Mouse (Mus musculus): ENCODE measurements around the gene Nkx2-3. TPM values are rescaled to one million over a fixed set of nuclear protein-coding genes. Genes with fewer than 3 reads are reported as not detected.

The Nkx2-3 gene
- polyA plus RNA-seq, 1 experiment from 2014 or later: 2.4 TPM

- Histone ChIP-seq H3K4me3 (no peak overlapping the region), H3K9me3 (no peaks in the 10 kb centered on the region), H3K4me1 (peaks cover 25% of the 10 kb centered on the region), H3K27me3 (ENCODE audit: poor library complexity, severe bottlenecking) (peaks cover 100% of the 10 kb centered on the region), H3K27ac (no peak overlapping the region), H3K36me3 (replicated peaks) (no peaks in the 10 kb centered on the region)
- no peak for DNase-seq (ENCODE audit: extremely low spot score, low spot score)
- 2% methylated on average over 25 of the region's 25 CpGs for WGBS
Measured at GRCm38 (mm10) chr19:43598741-43599660, 13.1 kb upstream of the Nkx2-3 start.

GRCm38 (mm10) chr19:43599776-43600544 is 12.2 kb upstream of the Nkx2-3 start:
- WGBS: under 1% methylated on average over 27 of the region's 27 CpGs
- H3K27ac ChIP-seq: no peak overlapping the region
- no peaks in the 10 kb centered on the region for H3K36me3 ChIP-seq (replicated peaks)
- H3K27me3 ChIP-seq (ENCODE audit: poor library complexity, severe bottlenecking): peaks cover 100% of the 10 kb centered on the region
- H3K4me3 ChIP-seq: peak overlapping the region; percentile 10; the same call in 1 of the 2 replicates
- no peaks in the 10 kb centered on the region for H3K9me3 ChIP-seq
- peaks cover 25% of the 10 kb centered on the region for H3K4me1 ChIP-seq
- peak; percentile 47 for DNase-seq (ENCODE audit: extremely low spot score, low spot score)

- no peak overlapping the region for H3K27ac ChIP-seq
- H3K27me3 ChIP-seq (ENCODE audit: poor library complexity, severe bottlenecking): peaks cover 100% of the 10 kb centered on the region
- H3K4me1 ChIP-seq: peaks cover 26% of the 10 kb centered on the region
- H3K9me3 ChIP-seq: no peaks in the 10 kb centered on the region
- H3K36me3 ChIP-seq (replicated peaks): no peaks in the 10 kb centered on the region
- no peak overlapping the region for H3K4me3 ChIP-seq
- DNase-seq (ENCODE audit: extremely low spot score, low spot score): peak; percentile 48
- WGBS: under 1% methylated on average over 33 of the region's 33 CpGs
Measured at GRCm38 (mm10) chr19:43600545-43601331, 11.4 kb upstream of the Nkx2-3 start.

DNA sequence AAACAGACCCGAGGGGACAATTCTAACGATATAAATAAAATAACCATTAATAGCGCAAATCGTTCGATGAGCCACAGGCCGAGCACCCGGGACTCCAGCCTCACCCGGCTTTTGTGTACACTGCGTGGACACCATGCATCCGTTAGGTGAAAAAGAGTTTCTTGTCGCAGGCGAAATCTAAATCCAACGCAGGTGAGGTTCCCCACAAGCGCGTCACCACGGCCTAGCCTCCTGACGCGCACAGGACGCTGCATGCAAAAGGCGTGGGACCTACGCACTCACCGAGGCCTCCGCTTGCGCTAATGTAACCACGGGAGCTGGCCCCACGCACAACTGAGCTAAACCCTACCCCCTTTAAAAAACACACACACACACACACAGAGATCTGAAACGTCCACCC is 10.7 kb upstream of the Nkx2-3 start:
- no peak overlapping the region for H3K4me3 ChIP-seq
- DNase-seq (ENCODE audit: extremely low spot score, low spot score): no peak
- no peak overlapping the region for H3K27ac ChIP-seq
- no peaks in the 10 kb centered on the region for H3K9me3 ChIP-seq
- H3K4me1 ChIP-seq: peaks cover 33% of the 10 kb centered on the region
- WGBS: under 1% methylated on average over 27 of the region's 27 CpGs
- no peaks in the 10 kb centered on the region for H3K36me3 ChIP-seq (replicated peaks)
- peaks cover 100% of the 10 kb centered on the region for H3K27me3 ChIP-seq (ENCODE audit: poor library complexity, severe bottlenecking)

DNA sequence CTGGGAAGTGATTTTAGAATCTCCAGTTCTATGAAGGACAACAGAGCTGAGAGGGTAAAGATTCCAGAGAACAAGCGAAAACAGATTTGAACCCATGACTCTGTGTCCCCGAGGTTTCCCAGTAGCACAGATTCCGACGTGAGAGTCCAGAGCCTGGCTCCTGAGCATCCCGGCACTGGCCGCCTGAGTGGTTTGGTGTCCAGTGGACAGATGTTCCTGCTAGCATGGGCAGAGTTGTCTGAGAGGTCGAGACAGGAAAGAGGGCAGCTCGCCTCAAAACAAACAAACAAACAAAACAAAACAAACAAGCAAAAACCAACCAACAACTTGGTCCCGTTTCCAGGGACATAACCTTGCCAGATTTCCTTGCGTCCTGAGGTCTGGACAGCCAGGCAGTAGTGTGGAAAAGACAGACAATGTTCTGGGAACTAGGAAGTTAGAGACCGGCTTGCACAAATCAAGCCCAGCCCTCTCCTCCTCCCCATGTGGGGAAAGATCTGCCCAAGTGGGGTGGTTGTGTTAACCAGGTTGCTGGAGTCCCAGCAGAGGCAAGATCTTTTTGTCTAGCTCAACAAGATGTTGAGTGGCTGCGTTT is 10.0 kb upstream of the Nkx2-3 start:
- no peak for DNase-seq (ENCODE audit: extremely low spot score, low spot score)
- H3K27ac ChIP-seq: no peak overlapping the region

GRCm38 (mm10) chr19:43603521-43603920 is 8.6 kb upstream of the Nkx2-3 start:
- no peak for DNase-seq (ENCODE audit: extremely low spot score, low spot score)
- Histone ChIP-seq H3K4me1 (peaks cover 41% of the 10 kb centered on the region), H3K4me3 (no peak overlapping the region), H3K27ac (no peak overlapping the region), H3K9me3 (no peaks in the 10 kb centered on the region), H3K36me3 (replicated peaks) (no peaks in the 10 kb centered on the region), H3K27me3 (ENCODE audit: poor library complexity, severe bottlenecking) (peaks cover 100% of the 10 kb centered on the region)
- 3% methylated on average over 5 of the region's 5 CpGs for WGBS

More for the DNA sequence above, 10.0 kb upstream of the Nkx2-3 start:
- H3K36me3 ChIP-seq (replicated peaks): no peaks in the 10 kb centered on the region
- peaks cover 39% of the 10 kb centered on the region for H3K4me1 ChIP-seq
- H3K4me3 ChIP-seq: no peak overlapping the region
- H3K27me3 ChIP-seq (ENCODE audit: poor library complexity, severe bottlenecking): peaks cover 100% of the 10 kb centered on the region
- no peaks in the 10 kb centered on the region for H3K9me3 ChIP-seq
- 1% methylated on average over 12 of the region's 12 CpGs for WGBS

GRCm38 (mm10) chr19:43604492-43605120 is 7.5 kb upstream of the Nkx2-3 start:
- no peak for DNase-seq (ENCODE audit: extremely low spot score, low spot score)
- no peaks in the 10 kb centered on the region for H3K9me3 ChIP-seq
- peaks cover 34% of the 10 kb centered on the region for H3K4me1 ChIP-seq
- 7% methylated on average over 7 of the region's 7 CpGs for WGBS
- H3K27me3 ChIP-seq (ENCODE audit: poor library complexity, severe bottlenecking): peaks cover 100% of the 10 kb centered on the region
- H3K4me3 ChIP-seq: no peak overlapping the region
- H3K27ac ChIP-seq: no peak overlapping the region
- H3K36me3 ChIP-seq (replicated peaks): no peaks in the 10 kb centered on the region

GRCm38 (mm10) chr19:43605666-43606551 is 6.2 kb upstream of the Nkx2-3 start:
- DNase-seq (ENCODE audit: extremely low spot score, low spot score): peak; percentile 33
- WGBS: under 1% methylated on average over 17 of the region's 17 CpGs
- H3K27me3 ChIP-seq (ENCODE audit: poor library complexity, severe bottlenecking): peaks cover 100% of the 10 kb centered on the region
- peaks cover 36% of the 10 kb centered on the region for H3K4me1 ChIP-seq
- H3K9me3 ChIP-seq: no peaks in the 10 kb centered on the region
- no peaks in the 10 kb centered on the region for H3K36me3 ChIP-seq (replicated peaks)
- no peak overlapping the region for H3K27ac ChIP-seq
- H3K4me3 ChIP-seq: no peak overlapping the region

GRCm38 (mm10) chr19:43606552-43607530 is 5.3 kb upstream of the Nkx2-3 start:
- no peaks in the 10 kb centered on the region for H3K36me3 ChIP-seq (replicated peaks)
- DNase-seq (ENCODE audit: extremely low spot score, low spot score): peak; percentile 51
- 1% methylated on average over 40 of the region's 40 CpGs for WGBS
- H3K27me3 ChIP-seq (ENCODE audit: poor library complexity, severe bottlenecking): peaks cover 100% of the 10 kb centered on the region
- H3K4me3 ChIP-seq: 0 out of 2 replicates have a peak overlapping the region, but pooled peaks have one; percentile 1
- no peak overlapping the region for H3K27ac ChIP-seq
- peaks cover 39% of the 10 kb centered on the region for H3K4me1 ChIP-seq
- H3K9me3 ChIP-seq: no peaks in the 10 kb centered on the region

Data from forebrain, embryonic 10.5 days (tissue).